Mouse (Mus musculus): ENCODE measurements around the gene Litaf. TPM values are rescaled to one million over a fixed set of nuclear protein-coding genes. Genes with fewer than 3 reads are reported as not detected.
A peak's percentile ranks its signal among the peaks of the same experiment; 100 is the strongest.

The Litaf gene
- polyA plus RNA-seq, 1 experiment from 2014 or later: 102 TPM

- WGBS: 75% methylated on average over 5 of the region's 5 CpGs
- Histone ChIP-seq H3K4me3 (no peak overlapping the region), H3K36me3 (no peaks in the 10 kb centered on the region), H3K4me2 (replicated peaks) (no peak overlapping the region), H3K27ac (no peak overlapping the region), H3K9ac (no peak overlapping the region), H3K9me3 (no peaks in the 10 kb centered on the region), H3K4me1 (peaks cover 4% of the 10 kb centered on the region; the same call in 1 of the 2 replicates), H3K27me3 (no peaks in the 10 kb centered on the region)
- no peak for ATAC-seq (ENCODE audit: insufficient number of reproducible peaks, insufficient read depth, low FRiP score, low TSS enrichment)
Observed at GRCm38 (mm10) chr16:10923561-10923960, 142.4 kb downstream of the Litaf start.

GRCm38 (mm10) chr16:10919856-10920255 lies 146.1 kb downstream of the Litaf start:
- Histone ChIP-seq H3K36me3 (no peaks in the 10 kb centered on the region), H3K4me3 (no peak overlapping the region), H3K4me1 (peaks cover 3% of the 10 kb centered on the region; the same call in 1 of the 2 replicates), H3K4me2 (replicated peaks) (no peak overlapping the region), H3K9me3 (no peaks in the 10 kb centered on the region), H3K9ac (no peak overlapping the region), H3K27ac (no peak overlapping the region), H3K27me3 (no peaks in the 10 kb centered on the region)
- no peak for ATAC-seq (ENCODE audit: insufficient number of reproducible peaks, insufficient read depth, low FRiP score, low TSS enrichment)

- Histone ChIP-seq H3K4me2 (replicated peaks) (no peak overlapping the region), H3K27me3 (no peaks in the 10 kb centered on the region), H3K4me3 (no peak overlapping the region), H3K36me3 (no peaks in the 10 kb centered on the region), H3K27ac (peak overlapping the region; percentile 46; the same call in 1 of the 2 replicates), H3K4me1 (peaks cover 3% of the 10 kb centered on the region; the same call in 1 of the 2 replicates), H3K9ac (no peak overlapping the region), H3K9me3 (no peaks in the 10 kb centered on the region)
- WGBS: 45% methylated on average over 3 of the region's 3 CpGs
- ATAC-seq (ENCODE audit: insufficient number of reproducible peaks, insufficient read depth, low FRiP score, low TSS enrichment): no peak; the same call in 1 of the 2 replicates
Observed at GRCm38 (mm10) chr16:10916271-10916670, 149.7 kb downstream of the Litaf start.

GRCm38 (mm10) chr16:10915066-10915465 lies 150.9 kb downstream of the Litaf start:
- H3K4me1 ChIP-seq: 0 out of 2 replicates have a peak, but pooled peaks cover 3% of the 10 kb centered on the region
- 89% methylated on average over 4 of the region's 4 CpGs for WGBS

GRCm38 (mm10) chr16:10911061-10911460 lies 154.9 kb downstream of the Litaf start:
- H3K27ac ChIP-seq: no peak overlapping the region
- H3K9ac ChIP-seq: no peak overlapping the region
- H3K27me3 ChIP-seq: no peaks in the 10 kb centered on the region
- H3K4me3 ChIP-seq: no peak overlapping the region
- no peak for ATAC-seq (ENCODE audit: insufficient number of reproducible peaks, insufficient read depth, low FRiP score, low TSS enrichment)
- H3K4me1 ChIP-seq: no peaks in the 10 kb centered on the region
- H3K9me3 ChIP-seq: no peaks in the 10 kb centered on the region
- no peaks in the 10 kb centered on the region for H3K36me3 ChIP-seq
- H3K4me2 ChIP-seq (replicated peaks): no peak overlapping the region
- WGBS: 84% methylated on average over 2 of the region's 2 CpGs

More at GRCm38 (mm10) chr16:10915066-10915465, 150.9 kb downstream of the Litaf start:
- Histone ChIP-seq H3K27me3 (no peaks in the 10 kb centered on the region), H3K4me2 (replicated peaks) (no peak overlapping the region), H3K27ac (no peak overlapping the region), H3K36me3 (no peaks in the 10 kb centered on the region), H3K9me3 (no peaks in the 10 kb centered on the region), H3K9ac (no peak overlapping the region), H3K4me3 (no peak overlapping the region)
- no peak for ATAC-seq (ENCODE audit: insufficient number of reproducible peaks, insufficient read depth, low FRiP score, low TSS enrichment)

GRCm38 (mm10) chr16:10910541-10910940 lies 155.4 kb downstream of the Litaf start:
- Histone ChIP-seq H3K4me1 (peaks cover 4% of the 10 kb centered on the region), H3K36me3 (no peaks in the 10 kb centered on the region), H3K27me3 (no peaks in the 10 kb centered on the region), H3K27ac (no peak overlapping the region), H3K9me3 (no peaks in the 10 kb centered on the region), H3K9ac (no peak overlapping the region), H3K4me3 (no peak overlapping the region), H3K4me2 (replicated peaks) (no peak overlapping the region)
- no peak for ATAC-seq (ENCODE audit: insufficient number of reproducible peaks, insufficient read depth, low FRiP score, low TSS enrichment)
- WGBS: 73% methylated on average over 7 of the region's 7 CpGs

Small RNA genes lying within 50 kb of the gene (microRNA-seq; reads per million reads assigned to microRNA genes)
- gene Gm26268: not detected

Other genes with a start within 250 kb of the Litaf start
- 4.6 and 4.7 TPM in 2 replicates for gene Rmi2, start 231.1 kb downstream of the Litaf start, polyA plus RNA-seq (2016; fragmentation: Nextera tagmentation; extraction: Ambion mirVana)
- 63.2 and 63.4 TPM in 2 replicates for gene Snn, start 5.2 kb downstream of the Litaf start, polyA plus RNA-seq (2016; fragmentation: Nextera tagmentation; extraction: Ambion mirVana)
- 40.2 and 41.7 TPM in 2 replicates for gene Txndc11, start 68.5 kb upstream of the Litaf start, polyA plus RNA-seq (2016; fragmentation: Nextera tagmentation; extraction: Ambion mirVana)
- gene Zc3h7a, start 110.2 kb upstream of the Litaf start, polyA plus RNA-seq (2016; fragmentation: Nextera tagmentation; extraction: Ambion mirVana): 112 TPM in 2 replicates
- gene Rsl1d1, start 137.2 kb upstream of the Litaf start, polyA plus RNA-seq (2016; fragmentation: Nextera tagmentation; extraction: Ambion mirVana): 198 and 211 TPM in 2 replicates
- gene Gspt1, start 188.2 kb upstream of the Litaf start, polyA plus RNA-seq (2016; fragmentation: Nextera tagmentation; extraction: Ambion mirVana): 106 and 107 TPM in 2 replicates
- not detected in 2 replicates for gene Tnfrsf17, start 247.7 kb upstream of the Litaf start, polyA plus RNA-seq (2016; fragmentation: Nextera tagmentation; extraction: Ambion mirVana)